Mouse (Mus musculus): ENCODE data around the gene Zbtb7b. TPM values are rescaled to one million over a fixed set of nuclear protein-coding genes. Genes with fewer than 3 reads are reported as not detected.
A peak's percentile ranks its signal among the peaks of the same experiment; 100 is the strongest.

Gene Zbtb7b
- polyA plus RNA-seq, 1 experiment: 47.0 TPM

DNA sequence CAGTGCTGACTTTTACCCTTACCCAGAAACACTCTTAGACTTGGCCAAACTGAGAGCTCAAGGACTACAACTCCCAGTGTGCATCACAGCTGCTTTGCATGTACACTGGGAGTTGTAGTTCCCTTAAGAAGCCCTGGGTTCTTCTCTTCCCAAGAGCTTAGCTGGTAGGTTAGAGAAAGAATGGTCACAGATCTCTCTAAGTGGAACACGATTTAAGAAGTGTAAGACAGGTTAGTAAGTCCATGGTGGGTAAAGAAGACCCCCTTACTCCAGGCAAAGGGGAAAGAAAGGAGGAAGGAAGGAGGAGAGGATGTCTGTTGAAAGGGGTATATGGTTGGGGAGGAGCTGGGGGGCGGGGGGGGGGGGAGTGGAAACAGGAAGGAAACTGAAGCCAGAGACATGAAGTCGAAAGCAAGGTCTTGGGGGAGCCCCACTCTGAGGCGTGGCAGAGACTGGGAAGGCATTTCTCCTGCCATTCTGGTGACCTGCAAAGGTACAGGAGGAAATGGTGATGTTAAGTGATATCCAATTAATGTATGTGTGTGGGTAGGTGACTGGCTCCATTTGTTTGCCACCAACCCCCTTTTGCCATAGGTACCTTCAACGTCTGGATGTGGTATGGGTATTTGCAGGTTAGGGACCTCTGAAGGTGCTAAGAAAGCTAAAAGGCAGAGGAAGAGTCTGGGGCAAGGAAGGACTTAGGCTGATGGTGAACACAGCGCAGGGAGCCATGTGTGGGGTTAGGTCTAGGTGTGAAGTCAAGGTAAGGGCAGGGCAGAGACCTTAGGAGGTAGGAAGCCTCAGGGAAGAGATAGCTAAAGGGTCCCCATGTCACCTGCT lies 5.5 kb downstream of the Zbtb7b start:
- no peak overlapping the region for H3ac ChIP-seq (ENCODE audit: control insufficient read depth, insufficient read length)
- no peak overlapping the region for H3K4me3 ChIP-seq
- H3K79me2 ChIP-seq (ENCODE audit: control insufficient read depth, insufficient read depth): peaks cover 52% of the 10 kb centered on the region
- H3K36me3 ChIP-seq (ENCODE audit: control insufficient read depth, insufficient read depth): peaks cover 6% of the 10 kb centered on the region
- no peaks in the 10 kb centered on the region for H3K27me3 ChIP-seq (ENCODE audit: control insufficient read depth, insufficient read depth, insufficient read length)
- TF ChIP-seq TCF12 (IDR thresholded peaks at IDR 0.05; ENCODE audit: insufficient read depth, poor library complexity, severe bottlenecking) (no peak), MAX (IDR thresholded peaks at IDR 0.05; ENCODE audit: low read depth) (no peak), MYOG (IDR thresholded peaks at IDR 0.05; ENCODE audit: control insufficient read depth in 1 of 3, insufficient read depth in 1 of 3, insufficient read length in 2 of 3, low read depth in 2 of 3) (no peak), REST (IDR thresholded peaks at IDR 0.05; ENCODE audit: insufficient read depth, insufficient read length) (no peak), POLR2A (IDR thresholded peaks at IDR 0.05; ENCODE audit: insufficient read length, low read depth) (no peak), E2F4 (IDR thresholded peaks at IDR 0.05; ENCODE audit: insufficient read depth) (no peak)
- no peak overlapping the region for H3K4me2 ChIP-seq (ENCODE audit: low read depth)

DNA sequence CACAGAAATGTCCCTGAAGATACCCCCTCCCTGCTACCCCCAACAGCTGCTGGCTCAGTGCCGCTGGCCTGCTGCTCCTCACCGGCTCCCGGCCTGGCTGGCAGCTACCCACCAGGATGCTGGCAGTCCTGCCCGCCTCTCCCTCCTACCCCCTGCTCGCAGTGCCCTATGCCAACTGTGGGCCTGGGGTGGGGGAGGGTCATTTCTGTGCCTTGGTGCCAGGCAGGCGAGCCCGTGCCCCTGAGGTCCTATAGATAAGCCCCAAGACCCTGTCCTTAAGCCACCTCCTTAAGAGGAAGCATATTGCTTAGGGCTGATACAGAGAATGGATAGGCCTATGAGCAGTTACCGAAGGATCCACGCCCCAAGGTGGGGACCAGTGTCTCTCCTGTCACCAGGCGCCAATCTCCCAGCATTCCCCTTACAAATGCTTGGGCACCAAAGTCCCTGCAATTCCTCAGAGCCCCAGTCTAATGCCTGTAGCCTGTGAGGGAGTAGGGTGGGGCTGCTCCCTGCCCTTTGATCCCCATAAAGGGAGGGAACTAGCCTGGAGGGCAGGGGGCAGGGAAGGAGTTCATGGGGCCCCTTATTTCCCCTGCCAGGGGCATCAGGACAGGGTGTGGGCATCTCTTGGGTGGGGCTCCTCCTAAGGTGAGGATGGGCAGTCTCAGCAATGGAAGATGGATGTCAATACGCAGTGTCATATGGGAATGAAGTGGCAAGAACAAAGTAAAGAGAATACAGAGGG lies 6.3 kb downstream of the Zbtb7b start:
- Histone ChIP-seq H3K4me2 (ENCODE audit: low read depth) (no peak overlapping the region), H3K36me3 (ENCODE audit: control insufficient read depth, insufficient read depth) (peaks cover 10% of the 10 kb centered on the region), H3K79me2 (ENCODE audit: control insufficient read depth, insufficient read depth) (peaks cover 57% of the 10 kb centered on the region), H3ac (ENCODE audit: control insufficient read depth, insufficient read length) (no peak overlapping the region), H3K27me3 (ENCODE audit: control insufficient read depth, insufficient read depth, insufficient read length) (no peaks in the 10 kb centered on the region), H3K4me3 (no peak overlapping the region)
- TF ChIP-seq TCF3 (IDR thresholded peaks at IDR 0.05; ENCODE audit: insufficient read length, low read depth) (no peak), MYOG (IDR thresholded peaks at IDR 0.05; ENCODE audit: control insufficient read depth in 1 of 3, insufficient read depth in 1 of 3, insufficient read length in 2 of 3, low read depth in 2 of 3) (peak in 2 of 3 experiments; percentile 52 to 68), POLR2A (IDR thresholded peaks at IDR 0.05; ENCODE audit: insufficient read length, low read depth) (peak; percentile 15), MYOD1 (IDR thresholded peaks at IDR 0.05; ENCODE audit: control insufficient read depth in 1 of 3, insufficient read length in 2 of 3, low read depth in 2 of 3) (peak in 1 of 3 experiments; percentile 35)

DNA sequence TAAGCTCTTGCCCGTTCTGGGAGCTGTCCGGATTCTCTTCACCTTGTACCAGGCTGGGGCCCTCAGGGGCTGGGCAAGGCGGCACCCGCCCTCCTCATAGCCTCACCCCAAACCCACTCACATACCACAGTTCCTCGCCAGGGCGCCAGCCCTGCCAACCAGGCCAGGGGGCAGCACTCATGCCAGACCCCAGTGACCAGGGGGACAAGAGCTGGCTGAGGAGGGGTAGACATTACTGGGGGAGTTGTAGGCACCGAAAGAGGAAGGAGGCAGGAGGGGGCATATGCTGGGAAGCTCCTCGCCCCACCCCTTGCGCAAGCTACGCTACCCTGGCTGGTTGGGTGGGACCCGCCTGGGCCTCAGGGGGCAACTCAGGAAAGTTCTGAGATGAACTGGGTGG lies 6.9 kb downstream of the Zbtb7b start:
- no peaks in the 10 kb centered on the region for H3K27me3 ChIP-seq (ENCODE audit: control insufficient read depth, insufficient read depth, insufficient read length)
- no peak overlapping the region for H3K4me2 ChIP-seq (ENCODE audit: low read depth)
- no peak overlapping the region for H3K4me3 ChIP-seq
- peaks cover 60% of the 10 kb centered on the region for H3K79me2 ChIP-seq (ENCODE audit: control insufficient read depth, insufficient read depth)
- no peak for TF ChIP-seq TCF12 (IDR thresholded peaks at IDR 0.05; ENCODE audit: insufficient read depth, poor library complexity, severe bottlenecking)
- no peak for TF ChIP-seq POLR2A (IDR thresholded peaks at IDR 0.05; ENCODE audit: insufficient read length, low read depth)
- no peak for TF ChIP-seq USF1 (IDR thresholded peaks at IDR 0.05; ENCODE audit: low read depth)
- TF ChIP-seq REST (IDR thresholded peaks at IDR 0.05; ENCODE audit: insufficient read depth, insufficient read length): no peak
- TF ChIP-seq MYOG (IDR thresholded peaks at IDR 0.05; ENCODE audit: control insufficient read depth in 1 of 3, insufficient read depth in 1 of 3, insufficient read length in 2 of 3, low read depth in 2 of 3): no peak
- no peak for TF ChIP-seq SRF (IDR thresholded peaks at IDR 0.05; ENCODE audit: control insufficient read depth, insufficient read length, low read depth)
- no peak for TF ChIP-seq MAX (IDR thresholded peaks at IDR 0.05; ENCODE audit: low read depth)
- TF ChIP-seq POLR2AphosphoS2 (IDR thresholded peaks at IDR 0.05; ENCODE audit: insufficient read length, low read depth): no peak
- TF ChIP-seq TCF3 (IDR thresholded peaks at IDR 0.05; ENCODE audit: insufficient read length, low read depth): no peak
- TF ChIP-seq E2F4 (IDR thresholded peaks at IDR 0.05; ENCODE audit: insufficient read depth): no peak
- no peak for TF ChIP-seq CEBPB (IDR thresholded peaks at IDR 0.05; ENCODE audit: insufficient read depth, poor library complexity, severe bottlenecking)
- no peak for TF ChIP-seq MYOD1 (IDR thresholded peaks at IDR 0.05; ENCODE audit: control insufficient read depth in 1 of 3, insufficient read length in 2 of 3, low read depth in 2 of 3)
- peaks cover 10% of the 10 kb centered on the region for H3K36me3 ChIP-seq (ENCODE audit: control insufficient read depth, insufficient read depth)
- H3ac ChIP-seq (ENCODE audit: control insufficient read depth, insufficient read length): no peak overlapping the region

DNA sequence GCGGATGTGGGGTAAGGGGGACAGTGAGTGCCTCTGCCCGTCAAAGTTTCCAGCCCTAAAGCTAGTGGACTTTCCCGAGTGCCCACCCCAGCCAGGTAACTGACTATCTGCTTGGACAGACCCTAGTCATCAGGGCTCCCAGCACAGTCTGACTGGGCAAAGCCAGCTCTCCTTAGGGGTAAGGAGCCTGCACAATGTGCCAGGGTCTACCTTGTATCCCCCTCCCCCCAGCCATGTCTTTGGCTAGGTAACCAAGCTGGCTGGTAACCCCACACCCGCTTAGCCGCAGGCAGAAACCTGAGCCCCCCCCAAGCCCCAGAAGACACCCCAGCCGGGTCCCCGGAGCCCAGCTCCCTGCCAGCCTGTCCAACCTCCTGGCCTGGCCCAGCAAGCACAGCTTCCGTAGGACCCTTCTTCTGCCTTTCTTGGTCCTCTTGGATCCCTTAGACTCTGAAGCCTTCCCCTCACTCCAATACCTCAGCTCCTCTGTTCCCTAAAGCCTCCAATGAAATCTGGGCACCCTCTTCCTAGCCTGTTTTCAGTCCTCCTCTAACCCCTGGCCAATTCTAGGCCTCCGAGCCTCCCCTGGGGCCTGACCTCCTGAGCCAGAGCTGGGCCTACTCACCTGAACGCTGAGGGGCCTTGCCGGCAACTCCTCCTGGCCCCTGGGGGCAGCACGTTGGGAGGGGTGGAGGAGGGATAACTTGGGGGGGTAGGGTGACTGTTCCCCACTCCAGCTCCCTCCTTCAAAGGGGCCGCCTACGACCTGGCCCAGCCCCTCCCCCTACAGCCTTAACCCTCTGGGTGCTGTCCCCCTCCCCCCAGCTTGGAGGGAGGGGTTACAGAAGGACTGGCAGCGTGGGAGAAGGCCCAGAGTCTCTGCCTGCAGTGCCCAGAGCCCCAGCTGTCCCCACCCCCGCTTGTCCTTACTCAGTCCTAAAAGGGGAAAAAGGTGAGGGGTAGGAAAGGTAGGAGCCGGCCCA lies 7.8 kb downstream of the Zbtb7b start:
- H3K36me3 ChIP-seq (ENCODE audit: control insufficient read depth, insufficient read depth): peaks cover 10% of the 10 kb centered on the region
- peaks cover 62% of the 10 kb centered on the region for H3K79me2 ChIP-seq (ENCODE audit: control insufficient read depth, insufficient read depth)
- TF ChIP-seq MYOD1 (IDR thresholded peaks at IDR 0.05; ENCODE audit: control insufficient read depth in 1 of 3, insufficient read length in 2 of 3, low read depth in 2 of 3) (no peak), CEBPB (IDR thresholded peaks at IDR 0.05; ENCODE audit: insufficient read depth, poor library complexity, severe bottlenecking) (no peak), MYOG (IDR thresholded peaks at IDR 0.05; ENCODE audit: control insufficient read depth in 1 of 3, insufficient read depth in 1 of 3, insufficient read length in 2 of 3, low read depth in 2 of 3) (no peak), POLR2AphosphoS2 (IDR thresholded peaks at IDR 0.05; ENCODE audit: insufficient read length, low read depth) (no peak), SRF (IDR thresholded peaks at IDR 0.05; ENCODE audit: control insufficient read depth, insufficient read length, low read depth) (no peak), TCF12 (IDR thresholded peaks at IDR 0.05; ENCODE audit: insufficient read depth, poor library complexity, severe bottlenecking) (no peak), POLR2A (IDR thresholded peaks at IDR 0.05; ENCODE audit: insufficient read length, low read depth) (no peak), E2F4 (IDR thresholded peaks at IDR 0.05; ENCODE audit: insufficient read depth) (no peak), USF1 (IDR thresholded peaks at IDR 0.05; ENCODE audit: low read depth) (no peak), REST (IDR thresholded peaks at IDR 0.05; ENCODE audit: insufficient read depth, insufficient read length) (no peak), TCF3 (IDR thresholded peaks at IDR 0.05; ENCODE audit: insufficient read length, low read depth) (no peak), MAX (IDR thresholded peaks at IDR 0.05; ENCODE audit: low read depth) (no peak)
- no peak overlapping the region for H3K4me3 ChIP-seq
- H3K4me2 ChIP-seq (ENCODE audit: low read depth): no peak overlapping the region
- H3ac ChIP-seq (ENCODE audit: control insufficient read depth, insufficient read length): no peak overlapping the region
- H3K27me3 ChIP-seq (ENCODE audit: control insufficient read depth, insufficient read depth, insufficient read length): no peaks in the 10 kb centered on the region

Measured in myocyte (in vitro differentiated cells).